Mouse (Mus musculus) C2C12 (cell line): Measurements from ENCODE around the gene Cavin1. TPM values are rescaled to one million over a fixed set of nuclear protein-coding genes. Genes with fewer than 3 reads are reported as not detected.

Source experiments
- H3K27me3 ChIP-seq: one replicate; pipeline ENCODE4 v1.6.1; 2011; ENCODE audit not compliant: control insufficient read depth, insufficient read depth, insufficient read length
- H3K36me3 ChIP-seq: one replicate; pipeline ENCODE4 v1.6.1; 2011; ENCODE audit not compliant: control insufficient read depth, insufficient read depth
- H3K4me3 ChIP-seq: one replicate; pipeline ENCODE4 v1.5.1; 2011; ENCODE audit warnings: mild to moderate bottlenecking, control low read depth; ENCODE audit not compliant: poor library complexity, insufficient read depth, severe bottlenecking
- H3K79me2 ChIP-seq: one replicate; pipeline ENCODE4 v1.6.1; 2011; ENCODE audit not compliant: control insufficient read depth, insufficient read depth
- H3K79me3 ChIP-seq: one replicate; pipeline ENCODE4 v1.6.1; 2011; ENCODE audit warnings: low read depth, control low read depth
- H3ac ChIP-seq: one replicate; pipeline ENCODE3; 2011; ENCODE audit warnings: low read depth; ENCODE audit not compliant: control insufficient read depth, insufficient read length
- CEBPB ChIP-seq: IDR thresholded peaks from one replicate; pipeline ENCODE4 v1.6.1; 2011; ENCODE audit warnings: low read depth, mild to moderate bottlenecking, control low read depth, moderate library complexity
- CTCF ChIP-seq: IDR thresholded peaks from one replicate; pipeline ENCODE4 v1.5.1; 2011; ENCODE audit not compliant: control insufficient read depth, insufficient read depth, insufficient read length
- FOSL1 ChIP-seq: IDR thresholded peaks from one replicate; pipeline ENCODE4 v1.8.0; 2011; ENCODE audit warnings: mild to moderate bottlenecking, low read length; ENCODE audit not compliant: poor library complexity, insufficient read depth, severe bottlenecking
- MAX ChIP-seq: IDR thresholded peaks from one replicate; pipeline ENCODE4 v1.6.1; 2011; ENCODE audit warnings: mild to moderate bottlenecking, control low read depth
- MYOD1 ChIP-seq: IDR thresholded peaks from one replicate; pipeline ENCODE4 v1.6.1; 2011; ENCODE audit warnings: low read depth; ENCODE audit not compliant: control insufficient read depth, insufficient read length
- MYOG ChIP-seq: IDR thresholded peaks from one replicate; pipeline ENCODE4 v1.6.1; 2011; ENCODE audit not compliant: control insufficient read depth, insufficient read length; ENCODE audit errors: extremely low read depth
- USF1 ChIP-seq: IDR thresholded peaks from one replicate; pipeline ENCODE4 v1.6.1; 2011; ENCODE audit warnings: low read depth, mild to moderate bottlenecking, control low read depth, moderate library complexity
- polyA plus RNA-seq: library from polyadenylated mRNA; unstranded; fragments of >200 nt; fragmentation: generic; extraction: Trizol; gene quantifications from one replicate; pipeline ENCODE4 v1.2.1, GENCODE M21; 2012; ENCODE audit warnings: missing spikeins

The Cavin1 gene
- polyA plus RNA-seq, 1 experiment = 418 TPM

DNA sequence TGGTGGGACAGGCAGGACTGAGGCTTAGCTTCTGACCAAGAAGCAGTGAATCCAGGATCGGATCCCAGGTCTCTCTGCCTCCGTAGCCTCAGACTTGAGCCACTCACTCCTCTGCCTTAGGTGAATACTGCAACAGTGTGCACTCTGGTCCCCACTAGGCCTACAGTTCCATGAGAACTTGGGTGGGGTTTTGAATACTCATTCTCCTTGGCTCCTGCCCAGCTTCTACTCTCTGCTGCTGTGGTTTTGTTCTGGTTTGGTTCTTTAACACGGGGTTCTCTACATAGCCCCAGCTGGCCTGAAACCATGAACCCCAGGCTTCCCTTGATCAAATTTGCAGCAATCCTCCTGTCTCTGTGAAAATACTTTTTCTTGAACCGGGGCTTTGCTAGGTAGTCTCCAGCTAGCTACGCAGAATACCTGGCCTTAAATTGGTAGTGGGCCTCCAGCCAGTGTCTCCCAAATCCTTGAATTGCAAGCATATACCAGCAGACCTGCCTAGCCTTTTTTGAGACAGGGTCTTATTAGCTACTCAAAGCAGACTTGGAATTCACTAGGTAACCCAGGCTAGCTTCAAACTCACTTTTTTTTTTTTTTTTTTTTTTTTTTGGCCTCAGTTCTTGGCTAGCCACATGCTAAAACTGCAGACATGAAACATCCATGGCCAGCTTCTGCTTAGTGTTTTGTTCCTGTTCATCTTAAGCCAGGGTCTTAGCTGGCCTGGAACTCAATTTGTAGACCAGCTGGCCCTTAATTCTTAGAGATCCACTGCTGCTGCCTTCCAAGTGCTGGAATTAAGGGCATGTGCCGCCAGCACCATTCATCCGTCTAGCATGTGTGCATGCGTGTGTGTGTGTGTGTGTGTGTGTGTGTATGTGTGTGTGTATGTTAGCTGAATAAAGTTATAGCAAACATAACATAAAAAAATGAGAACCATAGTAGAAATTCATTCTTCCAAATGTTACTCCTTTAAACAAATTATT, 35.0 kb downstream of the Cavin1 start:
- Histone ChIP-seq H3K79me2 (peaks cover 62% of the 10 kb centered on the region), H3K36me3 (no peaks in the 10 kb centered on the region), H3K4me3 (no peak overlapping the region), H3ac (no peak overlapping the region), H3K27me3 (no peaks in the 10 kb centered on the region), H3K79me3 (peaks cover 9% of the 10 kb centered on the region)
- TF ChIP-seq FOSL1 (no peak), MAX (no peak)

DNA sequence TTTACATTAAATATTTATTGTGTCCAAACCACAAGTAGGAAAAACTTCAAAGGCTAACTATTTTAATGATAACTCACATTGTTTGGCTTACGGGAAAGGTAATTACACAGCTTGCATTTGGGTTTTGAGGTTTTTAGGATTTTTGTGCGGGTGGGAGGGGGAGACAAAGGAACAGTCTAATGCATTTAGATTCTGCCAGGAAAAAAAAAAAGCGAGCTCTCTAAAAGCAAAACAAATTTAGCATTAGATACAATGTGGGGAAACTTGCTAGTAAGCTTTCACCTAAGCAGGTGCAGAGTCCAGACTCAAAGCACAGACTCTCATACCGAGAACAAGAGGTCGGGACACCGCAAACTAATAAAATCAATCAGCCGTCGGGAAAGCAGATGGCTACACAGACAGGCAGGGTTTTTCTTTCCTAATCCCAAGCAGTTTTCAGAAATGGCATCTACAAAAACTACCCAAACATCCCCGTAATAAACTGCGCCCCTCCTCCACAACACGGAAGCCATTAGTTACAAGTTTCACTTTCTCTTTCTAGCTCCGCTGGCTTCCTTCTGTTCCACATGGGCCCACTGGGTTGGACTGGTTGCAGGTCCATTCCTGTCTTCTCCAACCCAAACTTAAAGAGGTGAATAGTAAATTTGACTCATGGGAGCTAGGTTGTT, 39.3 kb downstream of the Cavin1 start:
- Histone ChIP-seq H3K4me3 (peak overlapping the region; percentile 16), H3ac (peak overlapping the region; percentile 21), H3K79me3 (peaks cover 2% of the 10 kb centered on the region), H3K79me2 (peaks cover 38% of the 10 kb centered on the region), H3K36me3 (no peaks in the 10 kb centered on the region), H3K27me3 (no peaks in the 10 kb centered on the region)
- TF ChIP-seq CTCF = no peak
- TF ChIP-seq MYOG = no peak
- TF ChIP-seq USF1 = no peak
- no peak for TF ChIP-seq MAX
- no peak for TF ChIP-seq FOSL1

DNA sequence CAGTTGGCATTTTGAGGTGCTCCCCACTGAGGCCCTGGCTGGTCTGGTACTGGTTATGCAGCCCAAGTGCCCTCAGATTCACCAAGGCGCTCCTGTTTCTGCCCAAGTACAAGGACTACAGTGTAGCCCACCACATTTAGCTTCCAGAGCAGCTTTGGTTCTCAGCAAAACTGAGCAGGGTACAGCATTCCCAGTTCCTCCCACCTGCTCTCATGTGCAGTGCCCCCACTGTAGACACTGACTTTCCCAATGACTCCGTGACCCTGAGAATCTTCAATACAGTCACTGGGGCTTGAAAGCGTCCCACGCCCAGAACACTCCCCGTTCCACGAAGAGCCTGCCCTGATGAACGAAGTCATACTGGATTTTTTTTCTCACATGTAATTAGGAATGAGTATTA, 40.1 kb downstream of the Cavin1 start:
- H3K4me3 ChIP-seq = no peak overlapping the region
- no peak for TF ChIP-seq USF1
- peaks cover 35% of the 10 kb centered on the region for H3K79me2 ChIP-seq
- H3K36me3 ChIP-seq = no peaks in the 10 kb centered on the region
- H3K79me3 ChIP-seq = no peaks in the 10 kb centered on the region
- no peaks in the 10 kb centered on the region for H3K27me3 ChIP-seq
- H3ac ChIP-seq = no peak overlapping the region

DNA sequence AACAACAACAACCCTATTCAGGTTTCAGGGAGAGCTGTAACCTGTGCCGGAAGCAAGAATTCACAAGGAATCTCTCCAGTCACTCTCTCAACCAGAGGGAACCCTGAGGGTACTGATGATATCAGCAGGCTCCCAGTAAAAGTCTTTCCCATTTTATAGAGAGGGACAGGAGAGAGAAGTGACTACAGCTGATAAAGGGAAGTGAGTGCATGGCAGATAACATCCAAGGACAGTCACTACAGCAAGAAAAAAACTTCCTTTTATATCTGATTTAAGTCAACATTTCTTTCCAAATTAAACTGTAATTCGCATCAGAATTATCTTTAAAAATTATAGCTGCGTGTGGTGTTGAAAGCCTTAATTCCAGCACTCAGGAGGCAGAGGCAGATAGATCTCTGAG, 43.3 kb downstream of the Cavin1 start:
- Histone ChIP-seq H3K79me2 (peaks cover 13% of the 10 kb centered on the region), H3K4me3 (no peak overlapping the region), H3K36me3 (no peaks in the 10 kb centered on the region), H3K27me3 (no peaks in the 10 kb centered on the region), H3ac (no peak overlapping the region), H3K79me3 (no peaks in the 10 kb centered on the region)
- no peak for TF ChIP-seq MYOG
- TF ChIP-seq USF1 = no peak
- TF ChIP-seq MAX = no peak
- no peak for TF ChIP-seq CEBPB
- no peak for TF ChIP-seq CTCF
- TF ChIP-seq FOSL1 = no peak
- no peak for TF ChIP-seq MYOD1

DNA sequence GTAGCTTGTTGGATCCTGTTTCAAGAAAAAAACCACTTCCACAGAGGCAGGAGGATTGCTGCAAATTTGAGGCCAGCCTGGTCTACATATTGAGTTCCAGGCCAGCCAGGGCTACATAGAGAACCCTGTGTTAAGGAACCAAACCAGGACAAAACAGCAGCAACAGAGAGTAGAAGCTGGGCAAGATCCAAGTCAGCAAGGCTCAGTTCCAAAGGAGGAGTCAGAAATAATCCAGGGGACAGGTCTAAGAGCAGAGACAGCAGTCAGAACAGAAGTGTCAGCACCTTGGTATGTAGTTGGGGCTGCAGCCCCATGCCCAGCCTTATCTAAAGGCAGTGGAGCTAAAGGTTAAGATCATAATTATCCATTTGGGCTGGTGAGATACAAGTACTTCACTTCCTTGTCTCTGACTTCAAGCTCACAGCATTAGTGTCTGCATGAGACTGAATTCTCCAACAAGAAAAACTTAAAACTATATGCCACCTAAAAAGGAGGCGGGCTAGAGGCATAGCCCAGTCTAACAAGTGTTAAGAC, 46.2 kb downstream of the Cavin1 start:
- Histone ChIP-seq H3K4me3 (no peak overlapping the region), H3K27me3 (no peaks in the 10 kb centered on the region), H3K79me2 (peaks cover 8% of the 10 kb centered on the region), H3K79me3 (no peaks in the 10 kb centered on the region), H3K36me3 (no peaks in the 10 kb centered on the region), H3ac (no peak overlapping the region)
- TF ChIP-seq MAX (no peak), CEBPB (no peak), USF1 (no peak), MYOD1 (no peak), FOSL1 (no peak), CTCF (no peak), MYOG (no peak)

DNA sequence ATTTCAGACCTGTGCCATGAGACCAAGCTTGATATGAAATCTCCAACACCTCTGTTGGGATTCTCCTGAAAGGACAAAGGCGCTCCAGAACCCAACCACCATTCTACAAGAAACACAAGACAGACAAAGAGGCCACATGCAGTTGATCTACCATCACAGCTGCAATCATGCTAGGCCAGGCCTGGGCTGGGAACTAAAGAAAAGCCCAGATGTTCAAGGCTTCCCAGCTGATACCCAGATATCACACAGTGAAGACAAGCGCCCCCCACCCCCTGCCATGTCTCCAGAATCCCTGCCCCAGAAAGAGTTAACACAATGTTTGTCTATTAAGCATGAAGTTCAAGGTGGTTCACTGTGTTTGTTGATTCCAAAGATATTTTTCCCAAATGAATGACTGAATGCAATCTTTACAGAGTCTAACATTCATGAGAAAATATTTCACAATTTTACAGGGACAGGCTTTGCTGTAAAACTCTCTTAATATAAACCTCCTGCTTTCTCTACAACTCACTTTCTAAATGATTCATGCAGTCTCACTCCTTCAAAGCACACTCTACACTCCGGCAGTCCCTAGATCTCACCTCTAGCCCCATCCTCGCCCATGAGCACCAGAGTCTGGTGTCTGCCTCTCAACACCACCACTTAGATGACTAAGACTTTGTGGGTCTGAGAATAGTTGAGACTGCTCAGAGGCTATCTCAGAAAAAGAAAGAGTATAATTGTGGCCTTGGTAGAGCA, 49.6 kb downstream of the Cavin1 start:
- Histone ChIP-seq H3K27me3 (no peaks in the 10 kb centered on the region), H3K79me3 (no peaks in the 10 kb centered on the region), H3K36me3 (peaks cover 5% of the 10 kb centered on the region), H3ac (no peak overlapping the region), H3K4me3 (no peak overlapping the region), H3K79me2 (peaks cover 8% of the 10 kb centered on the region)
- no peak for TF ChIP-seq MAX
- no peak for TF ChIP-seq USF1
- TF ChIP-seq MYOG = no peak
- TF ChIP-seq MYOD1 = no peak
- TF ChIP-seq CEBPB = no peak
- no peak for TF ChIP-seq FOSL1
- TF ChIP-seq CTCF = no peak
